Mouse (Mus musculus): ENCODE data around the gene Tbpl1.

The Tbpl1 gene

DNA sequence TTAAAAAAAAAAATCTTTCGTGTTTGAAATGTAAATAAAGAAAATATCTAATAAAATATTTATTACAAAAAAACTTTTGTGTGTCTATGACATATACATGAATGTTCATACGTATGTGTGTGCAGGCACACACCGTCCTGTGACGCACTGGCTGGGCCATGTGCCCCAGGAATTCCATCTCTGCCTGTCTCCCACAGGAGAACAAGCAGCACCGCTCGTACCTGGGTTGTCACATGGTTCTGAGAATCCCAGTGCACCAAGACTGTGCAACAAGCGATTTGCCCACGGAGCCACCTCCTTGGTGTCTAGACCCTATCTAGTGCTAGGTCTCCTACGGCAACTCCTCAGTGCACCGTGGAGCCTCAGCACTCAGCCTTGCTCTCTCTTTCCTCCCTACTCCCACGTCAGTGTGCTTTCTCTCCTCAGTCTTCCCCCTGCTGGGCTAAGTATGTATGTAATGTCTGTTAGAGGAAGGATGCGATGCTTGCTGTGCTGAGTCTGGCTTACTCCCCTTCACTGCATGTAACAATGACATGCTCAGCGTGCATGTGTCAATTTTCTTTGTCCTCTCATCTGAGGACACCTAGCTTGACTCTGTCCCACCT is 21.5 kb downstream of the Tbpl1 start:
- no peak for DNase-seq (ENCODE audit: low read depth, low spot score)

DNA sequence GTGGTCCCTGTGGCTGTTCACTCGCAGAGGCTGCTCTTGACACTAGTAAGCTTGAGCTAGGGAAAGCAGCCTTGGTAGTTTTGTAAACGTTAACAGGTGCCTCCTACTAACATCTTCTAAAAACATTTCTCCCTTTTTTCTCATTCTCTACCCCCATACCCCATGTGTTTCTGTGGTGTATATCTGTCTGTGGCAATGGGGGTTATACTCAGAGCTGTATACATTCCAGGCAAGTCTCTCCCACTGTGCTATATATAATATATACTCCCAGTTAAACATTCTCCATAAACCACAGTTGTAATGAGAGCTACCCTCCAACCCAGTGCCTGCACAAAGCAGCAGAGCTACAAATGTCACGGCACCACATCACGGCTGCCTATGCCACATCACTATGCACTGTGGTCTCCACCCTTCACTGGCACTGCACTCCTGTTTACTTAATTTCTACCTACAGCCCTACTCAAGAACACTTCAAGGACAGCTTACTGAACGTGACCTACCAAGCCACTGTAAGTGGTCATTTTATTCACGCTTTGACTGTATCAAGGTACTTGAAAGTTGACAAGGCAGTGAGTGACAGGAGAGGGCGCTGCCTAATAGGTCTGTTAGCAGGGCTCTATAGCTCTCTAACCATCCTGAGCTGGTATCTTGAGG is 23.4 kb downstream of the Tbpl1 start:
- DNase-seq (ENCODE audit: low read depth, low spot score), result no peak

DNA sequence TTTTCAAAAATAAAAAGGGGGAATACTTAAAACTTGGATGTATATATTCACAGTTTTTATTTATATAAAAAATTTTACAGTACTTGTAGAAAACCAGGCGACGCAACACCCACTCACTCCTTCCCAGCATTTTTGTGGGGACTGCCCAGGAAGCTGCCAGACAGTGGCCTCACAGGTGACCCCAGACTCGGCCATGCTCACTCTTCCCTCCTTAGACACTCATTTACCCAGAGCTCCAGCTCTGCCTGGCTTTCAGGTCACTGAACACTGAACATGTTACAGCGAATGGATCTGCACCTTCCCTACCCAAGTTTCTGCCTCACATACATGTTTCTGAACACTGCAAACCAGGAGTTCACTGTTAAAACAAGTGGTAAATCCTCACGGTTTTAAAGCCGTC is 27.9 kb downstream of the Tbpl1 start:
- no peak for DNase-seq (ENCODE audit: low read depth, low spot score)

DNA sequence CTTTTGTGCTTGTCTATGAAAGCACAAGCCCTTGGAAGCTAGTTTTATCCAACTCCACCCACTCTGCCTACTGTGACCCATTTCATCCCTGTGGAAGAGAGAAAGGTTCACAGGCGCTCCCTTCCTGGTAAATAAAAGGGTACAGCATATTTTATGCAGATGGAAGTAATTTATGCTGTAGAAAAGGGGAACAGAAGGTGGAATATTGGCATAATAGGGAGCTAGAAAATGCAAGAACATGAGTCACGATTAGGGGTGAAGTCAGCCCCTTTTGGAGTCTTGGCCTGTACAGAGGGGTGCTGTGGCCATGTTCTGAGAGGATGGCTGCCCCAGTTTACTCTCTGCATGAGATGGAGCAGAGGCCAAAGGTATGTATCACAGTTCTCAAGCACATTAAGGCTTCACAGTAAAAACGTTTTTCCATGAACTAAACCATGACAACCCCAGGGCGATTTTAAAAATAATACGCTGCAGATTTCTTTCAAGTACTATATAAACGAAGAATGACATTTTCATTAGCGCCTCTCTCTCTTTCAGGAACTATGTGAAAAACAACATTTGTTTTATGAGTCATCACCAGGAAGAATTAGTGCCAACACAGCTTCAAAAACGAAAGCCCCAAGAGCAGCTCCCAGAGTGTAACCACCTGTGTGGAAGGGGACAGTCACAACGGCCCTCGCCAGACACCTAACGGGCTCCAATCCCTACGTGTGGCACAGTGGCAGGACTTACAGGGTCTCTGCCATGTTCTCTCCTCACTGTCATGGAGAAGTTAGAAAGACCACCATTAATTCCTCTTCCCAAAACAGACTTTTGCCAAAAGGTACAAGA is 30.0 kb downstream of the Tbpl1 start:
- DNase-seq (ENCODE audit: low read depth, low spot score), result no peak

DNA sequence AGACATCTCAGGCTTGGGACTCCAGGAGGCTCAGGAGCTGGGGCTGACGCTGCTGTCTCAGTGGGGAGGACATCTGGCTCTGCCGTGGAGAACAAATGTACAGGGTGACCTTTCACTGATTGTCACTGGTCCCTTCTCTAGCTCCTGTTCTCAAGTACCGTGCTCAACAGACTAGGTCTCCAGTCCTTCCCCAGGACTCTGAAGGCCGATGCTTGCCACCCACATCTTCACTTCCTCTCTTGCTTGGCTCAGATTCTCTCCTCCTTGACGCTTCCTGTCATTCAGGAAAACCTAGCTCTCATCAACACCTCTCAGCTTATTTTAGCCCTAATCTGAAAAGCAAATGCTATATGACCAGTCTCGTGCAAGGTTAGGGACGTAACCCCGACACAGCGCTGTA is 31.0 kb downstream of the Tbpl1 start:
- no peak for DNase-seq (ENCODE audit: low read depth, low spot score)

DNA sequence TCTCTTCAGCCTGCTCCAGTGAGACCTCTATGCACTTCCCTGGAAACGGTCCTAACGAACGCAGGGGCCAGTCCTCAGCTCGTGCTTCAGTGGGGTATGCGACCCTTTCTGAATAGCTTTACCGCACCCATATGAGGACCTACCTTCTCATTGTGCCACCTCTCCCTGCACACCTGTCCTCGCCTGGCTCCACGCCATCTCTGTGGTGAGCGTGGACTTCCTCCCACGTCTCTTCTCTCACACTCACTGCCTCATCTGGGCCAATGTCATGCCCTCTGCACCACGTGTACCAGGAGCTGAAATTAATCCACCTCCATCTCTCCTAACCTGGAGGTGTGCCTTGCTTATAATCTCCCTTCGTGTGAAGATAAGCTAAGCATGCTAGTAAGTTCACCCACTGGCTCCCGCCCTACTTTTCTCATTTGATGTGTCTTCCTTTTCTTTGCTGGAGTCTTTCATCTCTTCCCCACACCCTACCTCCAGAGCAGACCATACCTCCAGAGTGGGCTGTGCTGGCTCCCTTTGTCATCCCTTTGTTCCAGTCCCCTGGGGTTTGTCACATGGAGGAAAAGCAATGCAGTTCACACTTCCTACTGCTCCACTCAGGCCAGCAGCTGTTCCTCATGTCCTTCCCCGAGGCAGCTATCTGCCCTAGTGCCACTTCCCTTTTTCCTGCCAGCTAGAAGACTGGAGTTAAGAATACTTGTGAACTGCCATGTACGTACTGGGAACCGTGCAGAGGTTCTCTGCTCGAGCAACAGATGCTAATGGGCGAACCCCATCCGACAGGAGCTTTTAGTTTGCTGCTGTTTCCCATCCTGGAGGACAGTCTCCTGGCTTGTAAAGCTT is 32.0 kb downstream of the Tbpl1 start:
- no peak for DNase-seq (ENCODE audit: low read depth, low spot score)

DNA sequence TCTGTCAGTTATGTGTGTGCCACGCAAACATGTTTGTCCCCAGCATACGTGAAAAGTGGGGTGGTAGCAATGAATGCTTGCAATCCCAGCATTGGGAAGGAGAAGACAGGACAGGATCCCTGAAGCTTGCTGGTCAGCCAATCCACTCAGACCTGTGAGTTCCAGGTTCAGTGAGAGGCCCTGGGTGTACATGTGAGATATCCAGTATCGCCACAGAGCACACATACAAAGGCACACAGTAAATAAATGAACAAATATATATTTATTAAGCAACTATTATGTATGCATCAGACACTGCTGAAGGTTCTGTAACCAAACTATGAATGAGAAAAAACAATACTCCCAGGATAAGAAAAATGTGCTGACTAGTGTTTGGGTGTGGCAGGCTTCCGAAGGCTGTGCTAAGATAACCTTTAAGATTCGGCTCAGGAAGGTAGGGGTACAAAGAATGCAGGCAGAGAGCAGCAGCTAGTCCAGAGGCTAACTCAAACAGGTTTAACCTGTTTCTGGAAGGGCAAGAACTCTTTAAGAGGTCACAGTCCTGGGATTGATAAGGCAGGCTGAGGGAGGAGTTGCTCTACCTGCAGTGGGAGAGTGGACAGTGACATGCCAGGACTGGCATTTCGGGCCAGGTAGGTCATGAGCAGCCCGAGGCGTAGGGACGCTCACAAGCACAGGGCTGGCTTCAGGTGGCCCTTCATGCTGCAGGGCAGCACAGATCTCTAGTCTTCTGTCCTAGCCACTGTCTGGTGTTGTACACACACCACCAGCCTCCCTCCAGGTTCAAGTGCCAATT is 33.4 kb downstream of the Tbpl1 start:
- DNase-seq (ENCODE audit: low read depth, low spot score), result no peak

DNA sequence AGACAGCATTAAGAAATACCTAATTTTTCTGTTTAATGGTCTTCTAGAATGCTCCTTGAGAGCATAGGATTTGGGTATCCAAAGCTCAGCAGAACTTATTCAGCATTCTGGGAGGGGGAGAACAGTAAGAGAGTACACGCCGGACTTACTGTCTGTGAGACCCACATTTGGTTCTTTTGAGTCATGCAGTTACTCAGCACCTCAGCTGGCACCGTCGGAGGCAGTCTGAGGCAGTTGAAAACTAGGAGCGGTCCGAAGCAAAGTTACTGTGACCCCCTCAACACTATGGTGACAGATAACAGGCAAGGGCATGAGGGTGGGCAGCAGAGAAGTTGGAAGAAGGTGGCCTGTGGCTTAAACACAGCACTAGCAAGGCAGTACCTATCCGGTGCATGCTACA is 34.9 kb downstream of the Tbpl1 start:
- no peak for DNase-seq (ENCODE audit: low read depth, low spot score)

DNA sequence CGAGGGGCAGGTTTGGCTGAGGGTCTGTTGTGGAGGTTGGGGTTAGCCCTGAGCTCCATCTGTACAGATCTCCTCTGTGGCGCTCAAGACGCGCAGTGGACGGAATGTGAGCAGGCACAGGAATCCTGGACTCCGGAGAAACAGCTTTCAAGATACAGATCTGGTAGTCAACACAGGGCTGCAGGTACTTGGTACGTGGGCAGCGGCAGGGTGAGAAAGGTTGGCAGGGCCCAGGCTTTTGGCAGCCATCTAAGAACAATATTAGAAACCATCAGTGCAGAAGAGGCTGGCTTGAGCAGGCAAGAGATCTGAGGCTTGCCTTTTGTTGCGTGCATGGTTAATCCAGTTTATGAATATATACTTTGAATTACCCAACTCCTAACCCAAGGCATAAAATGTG is 35.5 kb downstream of the Tbpl1 start:
- no peak for DNase-seq (ENCODE audit: low read depth, low spot score)

DNA sequence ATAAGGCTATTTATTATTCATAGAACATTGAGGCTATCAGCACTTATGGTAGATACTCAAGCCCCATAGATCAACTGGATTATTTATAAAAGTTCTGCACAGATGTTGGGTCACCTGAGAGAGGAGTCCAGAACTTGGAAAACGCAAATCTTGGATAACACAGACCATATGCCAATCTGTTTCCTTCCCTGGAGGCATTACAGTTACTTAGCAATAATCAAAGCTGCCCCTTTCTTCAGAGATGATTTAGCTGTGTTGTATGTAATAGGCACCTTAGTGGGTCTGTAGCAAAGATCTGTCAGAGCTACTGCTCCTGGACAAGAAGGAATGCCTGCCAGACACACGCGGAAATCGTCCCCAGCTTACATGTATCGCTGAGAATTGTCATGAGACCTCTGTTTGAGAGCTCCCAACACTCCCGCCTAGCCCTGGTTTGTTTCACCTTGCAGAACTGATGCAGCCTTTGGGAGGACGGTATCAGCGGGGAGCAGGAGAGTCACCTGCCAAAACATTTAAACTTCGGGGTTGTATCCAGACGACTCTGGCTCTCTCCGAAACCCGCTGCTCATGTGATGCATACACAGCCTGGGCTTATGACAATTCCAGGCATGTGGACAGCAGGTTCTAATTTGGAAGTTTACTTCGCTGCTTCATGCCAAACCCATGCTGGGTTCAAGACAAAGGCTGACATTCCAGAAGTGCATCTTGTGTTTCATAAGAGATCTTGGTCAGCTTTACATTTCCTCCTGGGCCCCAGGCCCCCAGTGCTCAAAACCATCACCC is 55.7 kb downstream of the Tbpl1 start:
- no peak for DNase-seq (ENCODE audit: low read depth, low spot score)

DNA sequence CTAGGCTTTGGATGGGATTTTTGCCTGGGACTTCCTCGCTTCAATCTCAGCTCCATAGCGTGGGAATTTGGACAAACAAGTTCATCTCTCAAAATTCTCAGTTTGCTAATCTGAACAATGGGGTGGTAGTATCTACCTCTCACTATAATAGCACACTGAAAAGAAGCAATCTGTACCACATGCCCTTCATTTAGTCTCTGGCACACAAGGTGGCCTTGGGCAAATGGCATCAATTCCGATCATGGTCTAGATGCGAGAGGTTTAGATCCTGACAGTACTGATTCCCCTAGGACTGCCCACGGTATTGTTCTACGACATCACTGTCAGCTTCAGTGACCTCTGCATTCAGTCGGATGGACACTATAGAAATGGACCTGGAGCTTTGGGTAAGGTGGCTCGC is 57.6 kb downstream of the Tbpl1 start:
- no peak for DNase-seq (ENCODE audit: low read depth, low spot score)

DNA sequence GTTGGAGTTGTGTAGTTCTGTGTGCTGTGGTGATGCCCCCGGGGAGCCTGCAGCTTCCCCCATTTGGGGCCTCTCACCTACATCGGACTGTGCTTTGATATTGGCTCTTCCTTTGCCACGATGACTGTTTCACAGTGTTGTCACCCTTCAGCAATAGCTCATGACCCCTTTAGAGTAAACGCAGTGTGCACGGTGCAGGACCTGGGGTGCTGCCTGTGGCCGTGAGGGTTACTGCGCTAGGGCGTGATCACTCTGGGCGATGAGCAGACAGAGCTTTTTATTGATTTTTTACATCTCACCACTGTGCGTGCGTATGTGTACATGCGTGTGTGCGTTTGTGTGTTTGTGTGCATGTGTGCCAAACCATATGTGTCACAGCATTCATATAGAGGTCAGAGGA is 63.2 kb downstream of the Tbpl1 start:
- no peak for DNase-seq (ENCODE audit: low read depth, low spot score)

DNA sequence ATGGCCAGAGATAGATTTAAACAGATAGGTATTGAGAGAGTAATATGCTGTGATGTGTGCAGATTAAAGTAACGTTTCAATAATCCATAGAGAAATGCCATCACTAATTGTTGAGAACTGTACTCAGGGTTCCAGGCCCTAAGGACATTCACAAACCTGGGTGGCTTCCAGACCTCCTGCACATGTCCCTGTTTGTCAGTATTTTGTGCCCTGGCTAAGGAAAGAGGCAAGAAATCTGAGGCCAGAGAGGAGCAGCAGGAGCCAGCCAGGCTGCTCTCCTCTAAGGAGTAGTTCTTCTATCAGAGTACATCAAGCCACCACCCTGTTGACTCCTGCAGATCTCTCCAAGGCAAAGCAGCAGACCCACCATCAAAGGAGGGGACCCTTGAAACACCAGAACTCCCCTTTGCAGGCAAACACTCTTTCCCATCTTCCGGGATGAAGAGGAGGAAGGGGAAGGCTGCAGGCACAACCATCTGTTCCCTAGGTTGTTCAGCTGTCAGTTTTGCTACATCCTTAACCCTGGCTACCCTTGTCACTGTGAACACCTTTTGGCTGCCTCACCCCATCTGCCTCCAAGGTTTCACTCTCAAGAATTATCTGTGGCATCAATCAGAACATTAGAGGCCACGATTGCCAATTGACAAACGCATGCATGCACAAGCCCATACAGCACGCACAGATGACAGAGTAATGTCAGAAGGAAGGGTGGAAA is 71.3 kb downstream of the Tbpl1 start:
- no peak for DNase-seq (ENCODE audit: low read depth, low spot score)

DNA sequence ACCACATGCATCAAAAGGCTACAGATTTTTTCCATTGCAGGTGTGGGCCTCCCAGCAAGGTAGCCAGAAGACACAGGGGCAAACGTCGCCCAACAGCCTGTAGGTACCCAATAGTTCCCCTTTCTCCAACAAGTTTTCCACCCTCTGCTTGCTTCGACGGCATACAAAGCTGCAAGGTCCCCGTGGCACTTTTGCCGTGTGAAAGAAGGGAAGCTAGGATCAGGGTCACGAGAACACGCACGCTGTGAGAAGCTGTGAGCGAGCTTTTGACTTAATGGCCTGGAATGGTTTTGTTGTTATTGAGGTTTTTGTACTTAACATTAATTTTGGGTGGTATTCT is 72.4 kb downstream of the Tbpl1 start:
- no peak for DNase-seq (ENCODE audit: low read depth, low spot score)

DNA sequence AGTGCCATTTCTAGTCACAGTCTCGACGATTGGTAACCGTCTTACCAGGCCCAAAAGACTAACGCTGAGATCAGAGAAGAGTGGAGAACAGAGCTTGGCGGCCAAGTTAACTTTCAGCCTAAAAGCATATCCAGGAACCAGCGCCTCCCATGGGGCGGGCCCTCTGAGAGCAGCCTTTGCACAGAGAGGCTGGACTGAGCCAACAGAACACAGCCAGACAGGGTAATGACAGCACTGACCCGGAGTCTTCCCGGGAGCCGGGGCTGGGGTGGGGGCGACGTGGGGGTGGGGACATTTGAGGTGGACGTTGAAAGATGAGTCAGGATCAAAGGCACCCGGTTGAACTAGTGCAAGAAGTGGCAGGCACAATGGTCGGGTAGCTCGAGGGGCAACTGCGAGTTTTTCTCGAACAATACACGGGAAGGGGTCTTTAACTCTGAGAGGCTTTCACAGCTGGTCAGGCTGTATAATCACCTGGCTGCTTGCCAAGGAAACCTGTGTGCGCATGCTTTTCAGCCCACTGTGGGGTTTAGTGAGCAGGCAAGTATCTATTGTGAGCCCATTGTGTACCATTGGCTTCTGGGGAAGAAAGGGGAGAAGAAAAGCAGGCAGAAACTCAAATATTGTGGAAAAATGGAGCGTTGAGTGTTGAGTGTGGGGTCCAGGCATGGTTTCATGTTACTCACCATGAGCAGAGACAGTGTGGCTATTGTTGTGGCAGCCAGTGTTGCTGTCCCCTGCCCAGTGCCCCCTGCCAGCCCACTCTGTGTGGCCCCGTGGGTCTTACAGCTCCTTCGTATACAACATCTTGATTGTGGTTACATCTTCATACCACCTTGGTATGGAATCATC is 73.0 kb downstream of the Tbpl1 start:
- DNase-seq (ENCODE audit: low read depth, low spot score), result no peak

Measured in retina, adult 2 months (tissue).